Mouse (Mus musculus) embryonic fibroblast, embryonic 13.5 days (primary cell): ENCODE measurements around the gene Cpz. TPM values are rescaled to one million over a fixed set of nuclear protein-coding genes. Genes with fewer than 3 reads are reported as not detected.

Experiments used
- H3K27ac ChIP-seq: 2 replicates; pipeline ENCODE4 v1.5.1; 2012; ENCODE audit warnings: low read length, control low read depth, inconsistent platforms; ENCODE audit not compliant: insufficient read depth
- H3K4me1 ChIP-seq: 2 replicates; pipeline ENCODE4 v1.6.1; 2011; ENCODE audit warnings: low read length; ENCODE audit not compliant: control insufficient read depth, insufficient read depth
- H3K4me3 ChIP-seq: 2 replicates; pipeline ENCODE4 v1.5.1; 2011; ENCODE audit warnings: mild to moderate bottlenecking, control low read depth, low read length; ENCODE audit not compliant: insufficient read depth
- CTCF ChIP-seq: IDR thresholded peaks from 2 replicates; pipeline ENCODE4 v1.5.1; 2011; ENCODE audit warnings: mild to moderate bottlenecking, control low read depth, low read length, moderate library complexity, borderline replicate concordance; ENCODE audit not compliant: insufficient read depth
- POLR2A ChIP-seq: IDR thresholded peaks from 2 replicates; pipeline ENCODE4 v1.6.1; 2011; ENCODE audit warnings: low read depth, mild to moderate bottlenecking, control low read depth, low read length, moderate library complexity
- polyA plus RNA-seq: library from polyadenylated mRNA; stranded (reverse); fragments of >200 nt; gene quantifications from 2 replicates; pipeline ENCODE4 v1.2.4, GENCODE M21; 2011; ENCODE audit warnings: low read depth; ENCODE audit not compliant: missing spikeins, insufficient read length

Gene Cpz
- polyA plus RNA-seq = 3.4 and 7.8 TPM in 2 replicates

DNA sequence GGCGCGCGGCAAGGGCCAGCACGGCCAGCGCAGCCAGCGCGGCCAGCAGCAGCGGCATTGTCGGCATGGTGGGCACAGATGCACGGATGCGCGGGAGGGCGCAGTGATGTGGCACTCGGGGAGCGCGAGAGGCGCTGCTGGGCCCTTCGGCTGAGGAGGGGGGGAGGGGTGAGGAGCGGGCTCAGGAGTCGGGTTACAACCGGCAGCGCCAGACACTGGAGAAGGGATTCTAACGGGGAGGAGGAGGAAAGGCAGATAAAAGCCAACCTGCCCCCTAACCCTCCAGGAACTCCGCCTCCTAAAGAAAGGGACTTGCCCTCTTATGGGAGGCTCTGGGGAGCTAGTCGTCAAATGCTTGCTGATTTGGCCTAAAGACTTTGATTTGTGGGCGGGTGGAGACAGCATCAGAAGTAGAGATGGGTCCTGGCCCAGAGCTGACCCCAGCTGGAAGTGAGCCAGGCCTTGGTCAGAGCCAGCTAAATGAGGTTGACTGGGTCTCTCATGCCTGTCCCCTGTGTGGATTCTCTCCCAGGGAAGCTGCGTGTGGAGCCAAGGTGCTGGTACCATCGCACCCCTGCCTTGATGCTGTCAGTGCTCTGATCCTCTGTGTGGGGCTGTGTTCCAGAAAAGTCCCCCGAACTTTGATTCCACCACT is at the start of gene Cpz:
Cpz (minus strand) TSS at position 230 of the 655 bp plus-strand sequence.
- TF ChIP-seq CTCF = 0 out of 2 replicates have a peak, but pooled peaks have one; percentile 26
- TF ChIP-seq POLR2A = no peak
- Histone ChIP-seq H3K27ac (no peak within 1 kb of the TSS), H3K4me3 (0 out of 2 replicates have a peak within 1 kb of the TSS, but pooled peaks have one; percentile 1), H3K4me1 (no peaks in the 10 kb centered on the region)

DNA sequence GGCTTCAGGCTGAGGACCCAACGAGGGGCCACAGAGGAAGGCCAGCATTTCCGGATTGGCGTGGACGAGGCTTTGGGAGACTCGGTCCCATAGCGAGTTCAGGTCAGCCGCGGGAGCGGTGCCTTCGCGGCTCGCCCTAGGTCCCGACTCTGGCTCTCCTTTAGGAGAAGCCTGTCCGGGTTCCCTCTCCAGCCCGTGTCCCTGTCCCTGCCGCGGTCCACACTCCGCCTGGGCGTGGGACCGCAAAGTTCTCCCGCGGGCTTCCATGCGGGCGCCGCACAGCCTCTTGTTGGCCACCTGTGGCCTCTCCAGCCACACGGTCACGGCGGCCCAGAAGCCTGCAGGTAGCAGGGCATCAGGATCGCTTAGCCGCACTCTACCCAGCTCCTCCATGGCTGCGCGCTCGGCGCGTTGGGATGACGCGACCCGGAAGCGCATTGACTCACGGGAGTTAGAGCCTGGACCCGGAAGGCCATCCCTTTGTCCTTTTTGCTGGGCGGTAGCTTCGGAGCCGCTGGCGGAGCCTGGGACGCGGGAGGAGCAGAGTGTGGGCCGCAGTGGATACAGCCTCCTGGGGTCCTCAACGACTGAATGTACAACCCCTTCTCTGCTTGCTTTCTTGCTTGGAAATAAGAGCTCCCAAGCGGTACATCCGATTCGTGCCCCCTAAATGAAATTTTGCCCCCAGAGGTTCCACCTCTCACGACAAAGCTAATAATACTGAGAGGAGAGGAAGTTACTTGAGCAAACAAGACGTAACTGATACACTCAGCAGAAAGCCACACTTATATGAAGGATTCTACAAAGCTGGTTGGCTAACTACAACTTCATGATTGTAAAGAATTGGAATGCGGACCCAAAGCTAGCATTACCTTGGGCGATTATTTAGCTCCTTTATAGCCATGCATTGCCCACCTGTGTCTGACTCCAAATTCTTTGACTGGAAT is 49.4 kb upstream of the Cpz start, which contains the start of gene Trmt44:
Trmt44 (minus strand) TSS at position 418 of the 947 bp plus-strand sequence.
- TF ChIP-seq POLR2A (peak; percentile 89), CTCF (no peak)
- H3K4me1 ChIP-seq = 0 out of 2 replicates have a peak, but pooled peaks cover 4% of the 10 kb centered on the region
- H3K27ac ChIP-seq = peak within 1 kb of the TSS; percentile 56
- H3K4me3 ChIP-seq = peak within 1 kb of the TSS; percentile 82

DNA sequence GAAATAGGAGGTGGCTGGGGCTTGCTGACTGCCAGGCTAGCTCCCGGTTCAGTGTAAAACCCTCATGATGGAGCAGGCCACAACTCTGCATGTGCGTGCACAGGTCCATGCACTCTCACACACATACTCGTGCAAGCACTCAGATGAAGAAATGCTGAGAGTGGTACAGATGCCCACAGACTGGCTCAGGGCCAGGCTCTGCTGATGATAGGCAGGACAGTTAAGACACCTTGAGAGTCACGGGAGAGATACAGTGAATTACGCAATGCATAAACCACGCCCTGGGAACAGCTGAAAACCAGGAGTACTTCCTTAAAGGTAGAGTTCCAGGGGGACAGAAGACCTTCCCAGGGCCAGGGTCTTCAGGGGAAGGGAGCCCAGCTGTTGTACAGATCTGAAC is 46.0 kb upstream of the Cpz start:
- H3K4me1 ChIP-seq = 0 out of 2 replicates have a peak, but pooled peaks cover 4% of the 10 kb centered on the region
- no peak for TF ChIP-seq CTCF
- no peak for TF ChIP-seq POLR2A
- H3K27ac ChIP-seq = no peak overlapping the region
- H3K4me3 ChIP-seq = no peak overlapping the region

DNA sequence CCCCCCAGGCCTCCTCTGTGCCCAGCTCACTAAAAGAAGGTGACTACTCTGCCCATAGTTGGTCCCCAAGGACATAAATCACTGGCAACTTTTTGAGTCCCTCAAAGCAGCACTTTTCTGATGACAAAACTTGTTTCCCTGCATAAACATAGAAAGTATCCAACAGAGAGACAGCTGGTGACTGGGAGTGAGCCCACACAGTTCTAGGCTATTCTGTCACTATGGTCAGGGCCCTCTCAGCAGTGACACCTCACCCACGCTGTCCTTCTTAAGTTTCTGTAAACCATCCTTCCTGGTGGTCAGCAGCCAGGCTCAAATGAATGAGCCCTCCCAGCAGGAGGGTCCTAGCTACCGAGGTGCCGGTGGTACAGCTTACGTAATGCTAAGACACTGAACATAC is 41.1 kb upstream of the Cpz start:
- no peak overlapping the region for H3K27ac ChIP-seq
- no peak for TF ChIP-seq POLR2A
- no peak for TF ChIP-seq CTCF
- no peaks in the 10 kb centered on the region for H3K4me1 ChIP-seq
- H3K4me3 ChIP-seq = no peak overlapping the region

DNA sequence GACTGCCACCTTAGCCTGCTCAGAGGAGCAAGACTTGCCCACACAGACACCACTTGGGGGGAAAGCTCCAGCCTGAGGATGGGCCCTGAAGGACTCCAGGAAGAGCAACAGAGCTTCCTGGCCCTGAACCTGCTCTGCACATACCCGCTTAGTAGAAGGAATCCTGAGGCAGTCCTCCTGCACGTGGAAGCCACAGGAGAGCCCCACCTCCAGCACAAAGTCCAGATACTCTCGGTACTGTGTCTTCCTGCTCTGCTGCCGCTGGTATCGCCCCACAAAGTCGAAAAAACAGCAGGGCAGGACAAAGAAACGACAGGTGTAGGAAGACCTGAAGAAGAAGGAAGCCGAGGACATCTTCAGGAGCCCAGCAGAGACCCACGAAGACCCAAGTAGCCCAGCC is 39.7 kb upstream of the Cpz start:
- no peak overlapping the region for H3K4me3 ChIP-seq
- no peak for TF ChIP-seq CTCF
- no peak for TF ChIP-seq POLR2A
- H3K4me1 ChIP-seq = no peaks in the 10 kb centered on the region
- no peak overlapping the region for H3K27ac ChIP-seq

DNA sequence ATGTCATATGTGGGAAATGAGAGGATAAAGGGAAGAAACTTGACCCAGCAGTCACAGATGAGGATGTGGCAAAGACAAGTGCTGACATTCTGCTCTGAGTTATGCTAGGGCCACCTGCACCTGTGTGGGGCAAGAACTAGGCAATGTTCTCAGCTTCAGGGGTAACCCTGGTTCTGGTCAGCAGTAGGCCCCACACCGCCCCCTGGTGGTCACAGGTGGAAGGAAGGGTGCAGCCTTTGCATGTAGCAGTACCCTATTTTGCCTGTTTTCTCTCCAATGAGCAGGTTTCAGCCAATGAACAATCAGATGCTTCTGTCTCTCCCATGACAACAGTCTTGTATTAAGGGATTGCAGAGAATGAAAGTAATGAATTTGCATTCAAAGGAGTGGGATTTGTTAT is 38.0 kb upstream of the Cpz start:
- H3K27ac ChIP-seq = no peak overlapping the region
- no peaks in the 10 kb centered on the region for H3K4me1 ChIP-seq
- TF ChIP-seq POLR2A = no peak
- TF ChIP-seq CTCF = peak; percentile 91
- no peak overlapping the region for H3K4me3 ChIP-seq

DNA sequence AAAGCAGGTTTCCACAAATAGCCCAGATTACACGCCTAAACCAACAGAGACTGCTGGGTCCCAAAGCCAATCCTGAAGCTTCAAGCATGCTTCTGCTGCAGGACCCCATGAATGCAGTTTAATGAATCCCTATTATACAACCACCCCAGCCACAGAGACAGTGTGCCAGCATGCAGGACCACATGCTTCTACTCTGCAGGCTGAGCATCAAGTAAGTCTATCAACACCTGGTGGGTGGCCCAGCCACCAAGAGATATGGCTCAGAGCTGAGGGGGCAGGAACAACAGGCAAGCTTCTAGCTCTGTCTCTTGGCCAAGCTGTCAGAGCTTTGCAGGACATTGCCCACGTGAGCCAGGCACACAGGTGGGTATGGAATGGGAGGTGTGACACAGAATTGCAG is 37.1 kb upstream of the Cpz start:
- no peak for TF ChIP-seq POLR2A
- no peak for TF ChIP-seq CTCF
- no peaks in the 10 kb centered on the region for H3K4me1 ChIP-seq
- no peak overlapping the region for H3K27ac ChIP-seq
- H3K4me3 ChIP-seq = no peak overlapping the region

DNA sequence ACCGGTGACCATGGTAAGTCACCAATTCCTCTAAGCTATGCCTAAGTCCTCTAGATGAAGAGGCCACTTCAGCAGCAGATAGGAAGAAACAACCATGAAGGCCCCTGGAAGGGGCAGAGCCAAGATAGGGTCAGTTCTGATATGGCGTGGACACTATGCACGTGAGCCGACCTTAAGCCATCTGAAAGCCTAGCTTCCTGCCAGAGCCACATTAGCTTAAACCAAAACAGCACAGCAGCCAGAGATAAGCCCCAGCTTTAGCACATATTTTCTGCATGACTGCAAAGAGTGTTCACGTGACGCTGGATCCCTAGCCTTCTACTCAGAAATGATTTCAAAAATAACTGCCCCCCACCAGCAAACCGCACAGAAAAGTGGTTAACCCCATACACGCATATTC is 33.9 kb upstream of the Cpz start:
- Histone ChIP-seq H3K27ac (no peak overlapping the region), H3K4me3 (no peak overlapping the region), H3K4me1 (no peaks in the 10 kb centered on the region)
- TF ChIP-seq POLR2A = no peak
- no peak for TF ChIP-seq CTCF

DNA sequence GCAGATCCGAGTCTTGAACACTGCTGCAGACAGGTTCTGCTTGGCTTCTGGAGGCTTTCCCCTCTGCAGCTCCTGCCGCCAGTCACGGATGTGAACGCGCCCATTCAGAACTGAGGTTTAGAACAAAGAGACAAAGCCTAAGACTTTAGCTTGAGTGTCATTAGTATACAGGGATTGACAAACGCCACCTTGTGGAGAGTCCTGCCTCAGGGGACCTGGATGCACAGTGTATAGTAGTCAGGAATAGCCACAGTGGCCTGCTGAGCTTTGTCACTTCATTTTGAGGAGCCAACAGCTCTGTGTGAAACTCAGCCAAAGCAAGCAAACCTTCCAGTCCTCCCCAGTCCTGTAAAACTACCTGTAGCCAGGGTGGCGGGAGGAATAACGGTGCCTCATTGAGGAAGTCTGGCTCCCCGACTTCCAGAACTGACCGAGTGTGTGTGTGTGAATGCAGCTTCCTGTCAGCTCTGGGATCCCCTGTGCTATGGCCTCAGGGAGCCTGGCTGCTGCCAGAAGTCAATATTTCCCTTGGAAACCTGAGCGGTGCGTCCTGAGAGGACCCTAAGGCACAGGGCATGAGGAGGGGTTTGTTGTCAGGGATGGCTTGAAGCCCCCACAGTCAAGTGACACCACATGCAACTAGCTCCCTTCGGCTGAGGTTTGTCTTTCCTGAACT is 32.6 kb upstream of the Cpz start:
- Histone ChIP-seq H3K4me1 (no peaks in the 10 kb centered on the region), H3K27ac (no peak overlapping the region), H3K4me3 (no peak overlapping the region)
- TF ChIP-seq CTCF (no peak), POLR2A (no peak)
